Mouse (Mus musculus): ENCODE measurements at regions not wholly inside any gene's neighbourhood (a gene's known extent, or its start where the extent isn't known, plus 50 kb on each side); places are given as distances from the start of the nearest gene placed in this dataset.

- no peak for DNase-seq (ENCODE audit: low read depth)
These were observed 54.0 kb upstream of the Satb2 start for GRCm38 (mm10) chr1:57032407-57032806.

GRCm38 (mm10) chr1:57033244-57033643, 54.8 kb upstream of the Satb2 start:
- no peak for DNase-seq (ENCODE audit: low read depth)

GRCm38 (mm10) chr1:57034411-57034810, 56.0 kb upstream of the Satb2 start:
- DNase-seq (ENCODE audit: low read depth): no peak

- no peak for DNase-seq (ENCODE audit: low read depth)
These were observed 57.9 kb upstream of the Satb2 start for GRCm38 (mm10) chr1:57036382-57036781.

- no peak for DNase-seq (ENCODE audit: low read depth)
These were observed 61.8 kb upstream of the Satb2 start for GRCm38 (mm10) chr1:57040201-57040600.

- no peak for DNase-seq (ENCODE audit: low read depth)
These were observed 63.1 kb upstream of the Satb2 start for GRCm38 (mm10) chr1:57041578-57041977.

GRCm38 (mm10) chr1:57053836-57054235, 75.4 kb upstream of the Satb2 start:
- DNase-seq (ENCODE audit: low read depth): no peak

GRCm38 (mm10) chr1:57055976-57056375, 77.5 kb upstream of the Satb2 start:
- DNase-seq (ENCODE audit: low read depth): no peak

- DNase-seq (ENCODE audit: low read depth): no peak
These were observed 80.8 kb upstream of the Satb2 start for GRCm38 (mm10) chr1:57059216-57059615.

- no peak for DNase-seq (ENCODE audit: low read depth)
These were observed 96.8 kb upstream of the Satb2 start for GRCm38 (mm10) chr1:57075221-57075620.

GRCm38 (mm10) chr1:57076696-57077095, 98.2 kb upstream of the Satb2 start:
- no peak for DNase-seq (ENCODE audit: low read depth)

- DNase-seq (ENCODE audit: low read depth): no peak
These were observed 101.9 kb upstream of the Satb2 start for GRCm38 (mm10) chr1:57080306-57080705.

- no peak for DNase-seq (ENCODE audit: low read depth)
These were observed 104.7 kb upstream of the Satb2 start for GRCm38 (mm10) chr1:57083134-57083533.

- no peak for DNase-seq (ENCODE audit: low read depth)
These were observed 105.2 kb upstream of the Satb2 start for GRCm38 (mm10) chr1:57083540-57084083.

GRCm38 (mm10) chr1:57095361-57096247, 117.2 kb upstream of the Satb2 start:
- DNase-seq (ENCODE audit: low read depth): no peak

- no peak for DNase-seq (ENCODE audit: low read depth)
These were observed 117.8 kb upstream of the Satb2 start for GRCm38 (mm10) chr1:57096248-57096600.

GRCm38 (mm10) chr1:57096740-57097139, 118.3 kb upstream of the Satb2 start:
- no peak for DNase-seq (ENCODE audit: low read depth)

GRCm38 (mm10) chr1:57100614-57101013, 122.2 kb upstream of the Satb2 start:
- no peak for DNase-seq (ENCODE audit: low read depth)

- no peak for DNase-seq (ENCODE audit: low read depth)
These were observed 128.9 kb upstream of the Satb2 start for GRCm38 (mm10) chr1:57107308-57107707.

- no peak for DNase-seq (ENCODE audit: low read depth)
These were observed 142.2 kb upstream of the Satb2 start for GRCm38 (mm10) chr1:57120678-57121077.

GRCm38 (mm10) chr1:57144181-57144580, 165.7 kb upstream of the Satb2 start:
- DNase-seq (ENCODE audit: low read depth): no peak

GRCm38 (mm10) chr1:57155869-57156268, 177.4 kb upstream of the Satb2 start:
- no peak for DNase-seq (ENCODE audit: low read depth)

GRCm38 (mm10) chr1:57164443-57164842, 186.0 kb upstream of the Satb2 start:
- DNase-seq (ENCODE audit: low read depth): no peak

Data from naive thymus-derived CD4-positive, alpha-beta T cell, adult 2 months (primary cell).